Mouse (Mus musculus): ENCODE data around the gene Olfr196.
"Not testable (repeated sequence)": the region's sequence is repeated elsewhere in the genome, so short reads cannot be mapped to it uniquely, and the experiment has no call there.

Olfr196 gene

DNA sequence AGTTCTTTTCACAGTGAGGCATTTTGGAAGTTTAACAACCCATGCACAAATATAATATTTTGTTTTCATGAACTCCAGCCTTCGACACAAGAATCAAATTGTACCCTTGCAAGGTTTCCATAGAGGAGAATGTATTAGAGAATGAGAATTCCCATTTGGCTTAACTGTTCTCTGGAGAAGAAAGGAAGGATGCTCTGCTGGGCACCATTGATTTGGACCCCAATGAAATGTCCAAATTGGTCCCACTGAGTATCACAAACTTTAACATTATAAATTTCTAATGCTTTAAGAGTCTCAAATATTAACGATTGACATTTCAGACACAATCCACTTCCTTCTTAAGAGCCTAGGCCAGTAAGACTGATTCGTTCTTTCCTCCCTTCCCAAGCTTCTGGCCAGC lies at the start of gene Olfr196:
Gene Olfr196, minus strand, starts transcription at position 101 of the 400 bp plus-strand sequence.
- no peak for DNase-seq

DNA sequence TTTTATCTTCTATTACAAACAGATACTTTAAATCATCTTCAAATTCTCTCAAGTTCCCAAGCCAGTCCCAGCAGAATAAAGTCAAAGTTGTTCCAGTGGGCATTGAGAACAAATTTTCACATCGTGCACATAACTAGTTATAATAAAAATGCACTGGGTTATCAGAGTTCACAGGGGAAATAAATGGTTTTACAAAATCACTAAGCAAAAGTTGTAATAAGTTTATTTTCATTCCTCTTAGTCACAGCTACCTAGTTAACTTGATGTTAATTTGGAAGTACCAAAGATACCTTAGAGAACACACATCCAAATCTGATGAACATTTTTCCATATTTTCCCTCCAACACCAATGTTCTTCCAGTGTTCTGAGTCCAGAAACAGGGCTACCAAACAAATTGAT lies 49.4 kb upstream of the Olfr196 start, which contains the start of gene Olfr199:
Gene Olfr199, minus strand, starts transcription at position 101 of the 400 bp plus-strand sequence.
- DNase-seq = not testable (repeated sequence)

DNA sequence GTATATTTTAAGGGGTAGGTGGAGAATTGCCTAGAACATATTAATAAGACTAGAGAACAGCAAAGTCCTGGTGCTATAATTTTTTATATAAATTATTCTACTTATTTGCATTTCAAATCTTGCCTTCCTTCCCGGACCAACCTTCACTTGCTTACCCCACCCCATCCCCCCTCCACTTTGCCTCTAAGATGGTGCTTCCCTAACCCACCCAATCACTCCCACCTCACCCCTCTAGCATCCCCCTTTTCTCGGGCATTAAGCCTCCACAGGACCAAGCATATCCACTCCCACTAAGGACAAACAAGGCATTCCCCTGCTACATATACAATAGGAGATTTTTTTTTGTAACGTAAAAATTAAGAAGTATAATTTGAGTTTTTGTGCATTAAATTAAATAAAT lies 47.6 kb upstream of the Olfr196 start:
- not testable (repeated sequence) for DNase-seq

DNA sequence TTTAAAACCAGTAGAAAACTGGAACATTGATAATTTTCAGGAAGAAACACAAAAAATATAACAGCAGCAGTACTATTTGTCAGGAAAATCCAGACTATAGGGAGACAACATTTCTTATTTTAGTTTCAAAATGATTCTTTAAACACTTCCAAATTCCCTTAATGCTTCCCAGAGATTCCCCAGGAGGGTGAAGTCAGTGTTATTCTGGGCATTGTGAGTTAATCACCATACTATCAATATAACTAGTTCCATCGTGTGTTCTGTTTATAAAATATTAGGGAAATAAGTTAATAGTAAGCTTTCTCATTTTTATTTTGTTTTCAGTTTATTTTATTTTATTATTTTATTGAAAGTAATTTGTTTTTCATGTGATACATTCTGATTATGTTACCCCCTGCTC lies 33.2 kb upstream of the Olfr196 start, which contains the start of gene Olfr198:
Gene Olfr198, minus strand, starts transcription at position 101 of the 400 bp plus-strand sequence.
- not testable (repeated sequence) for DNase-seq

DNA sequence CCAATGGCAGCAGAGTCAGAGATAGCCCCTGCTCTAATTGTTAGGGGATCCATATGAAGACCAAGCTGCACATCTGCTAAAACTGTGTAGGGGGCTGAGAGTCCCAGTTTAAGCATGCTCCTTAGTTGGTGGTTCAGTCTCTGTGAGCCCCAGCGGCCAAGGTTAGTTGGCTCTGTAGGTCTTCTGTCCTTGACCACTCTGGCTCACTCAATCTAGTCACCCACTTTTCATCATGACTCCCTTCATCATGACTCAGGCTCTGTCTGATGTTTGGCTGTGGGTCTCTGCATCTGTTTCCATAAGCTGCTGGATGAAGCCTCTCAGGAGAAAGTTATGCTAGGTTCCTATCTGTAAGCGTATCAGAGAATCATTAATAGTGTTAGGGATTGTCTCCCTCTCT lies 18.3 kb downstream of the Olfr196 start:
- DNase-seq = no peak

DNA sequence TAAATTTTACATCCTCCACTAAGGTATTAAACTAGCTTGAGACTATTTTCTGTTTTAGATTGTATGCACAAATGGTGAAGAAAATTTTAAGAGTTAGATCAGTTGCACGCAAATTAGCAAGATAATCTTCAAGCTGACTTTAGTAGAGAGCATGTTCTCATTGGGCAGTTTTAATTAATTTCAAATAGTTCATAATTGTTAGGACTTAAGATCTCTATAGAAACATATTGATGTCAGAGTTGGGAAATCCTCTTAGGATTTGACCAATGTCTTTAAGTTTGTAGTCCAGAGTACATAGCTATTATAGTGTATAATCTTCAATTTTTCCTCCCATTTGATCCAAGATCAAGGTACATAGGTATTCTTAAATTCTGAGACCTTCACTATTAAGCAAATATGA lies 23.5 kb downstream of the Olfr196 start, which contains the start of gene Olfr195:
Gene Olfr195, plus strand, starts transcription at position 301 of the 400 bp plus-strand sequence.
- DNase-seq = no peak

DNA sequence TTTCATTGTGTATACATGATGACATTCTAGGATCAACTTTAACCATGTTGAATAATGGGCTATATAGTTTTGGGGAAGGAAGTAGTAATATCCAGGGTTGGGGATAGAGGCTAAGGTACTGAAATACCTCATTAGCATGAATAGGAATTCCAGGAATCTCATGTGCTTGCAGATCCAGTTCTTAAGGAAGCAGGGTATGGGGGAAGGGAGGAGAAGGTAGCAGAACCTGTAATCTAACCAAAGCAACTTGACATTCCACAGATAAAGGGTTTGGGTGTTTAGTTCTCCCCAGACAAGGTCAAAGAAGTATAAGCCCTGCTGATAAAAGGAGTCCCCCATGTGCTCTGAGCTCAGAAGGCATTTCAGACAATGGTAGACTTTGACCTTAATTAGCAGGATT lies 29.1 kb downstream of the Olfr196 start:
- no peak for DNase-seq

DNA sequence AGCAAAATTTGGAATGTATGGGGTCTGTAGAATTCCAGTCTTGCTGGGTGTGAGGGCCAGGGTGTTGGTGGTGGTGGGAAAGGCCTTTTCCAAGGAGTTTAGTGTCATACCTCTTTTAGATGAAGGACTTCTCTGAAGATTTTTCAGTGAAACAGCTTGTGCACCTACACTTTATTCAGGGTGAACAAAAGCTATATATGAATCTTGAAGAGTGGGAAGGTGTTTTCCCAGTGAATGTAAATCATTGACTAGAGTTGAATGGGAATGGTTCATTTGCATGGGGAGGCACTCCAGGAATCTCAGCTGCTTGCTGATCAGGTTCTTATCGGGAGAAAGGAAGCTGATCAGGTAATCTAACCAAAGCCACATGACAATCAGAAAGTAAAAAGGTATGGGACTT lies 39.5 kb downstream of the Olfr196 start:
- DNase-seq = no peak

DNA sequence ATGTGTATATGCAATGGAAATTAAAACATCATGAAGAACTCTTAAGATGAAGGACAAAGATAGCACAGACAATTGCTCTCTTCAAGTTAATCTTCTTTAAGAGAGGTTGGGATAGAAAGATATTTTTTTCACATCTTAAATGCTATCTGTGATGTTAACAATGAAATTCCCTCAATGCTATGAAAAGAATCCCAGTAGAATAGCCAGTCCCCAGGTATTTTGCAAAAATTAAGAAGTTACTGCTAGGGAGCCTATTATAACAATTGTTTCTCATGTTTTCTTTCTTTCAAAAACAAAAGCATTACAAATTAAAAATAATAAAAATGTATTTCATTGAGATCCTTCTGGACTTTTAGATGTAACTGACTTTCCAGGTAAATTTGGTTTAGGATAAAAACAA lies 49.3 kb downstream of the Olfr196 start, which contains the start of gene Olfr194:
Gene Olfr194, minus strand, starts transcription at position 101 of the 400 bp plus-strand sequence.
- DNase-seq = no peak
